Mouse (Mus musculus) stomach, postnatal 0 days (tissue): Measurements from ENCODE around the gene Ano10.
A peak's percentile ranks its signal among the peaks of the same experiment; 100 is the strongest.

Source experiments
- CTCF ChIP-seq: IDR thresholded peaks from 2 replicates; pipeline ENCODE4 v1.5.1; 2016; ENCODE audit warnings: antibody characterized with exemption, low read depth, mild to moderate bottlenecking, moderate library complexity
- EP300 ChIP-seq: optimal IDR thresholded peaks from 2 replicates; pipeline ENCODE3; 2016; ENCODE audit warnings: antibody characterized with exemption

DNA sequence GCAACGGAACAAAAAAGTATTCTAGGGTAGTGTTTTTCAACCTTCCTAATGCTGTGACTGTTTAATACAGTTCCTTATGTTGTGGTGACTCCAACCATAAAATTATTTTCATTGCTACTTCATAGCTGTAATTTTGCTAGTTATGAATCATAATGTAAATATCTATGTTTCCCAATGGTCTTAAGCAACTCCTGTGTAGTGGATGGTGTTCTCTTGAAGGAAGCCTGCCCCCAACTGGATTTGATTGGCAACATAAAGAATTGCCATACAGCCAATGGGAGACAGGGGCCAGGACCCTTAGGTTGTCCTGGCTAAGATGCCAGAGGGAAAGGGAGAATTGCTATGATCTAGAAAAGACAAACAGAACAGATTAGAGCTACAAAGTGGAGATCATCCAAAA, 31.8 kb upstream of the Ano10 start:
- TF ChIP-seq EP300 (no peak), CTCF (peak; percentile 25; the same call in 1 of the 2 replicates)
